Mouse (Mus musculus) MEL-GATA-1-ER (cell line): ENCODE results near the gene Gm10401.

Experiments used
- DNase-seq: peaks from one replicate; pipeline ENCODE4 v3.0.0-alpha.2; 2012; ENCODE audit warnings: low read depth; ENCODE audit errors: extremely low read depth

Gene Gm10401

GRCm38 (mm10) chr5:115098195-115098594 lies at the start of gene Gm10401:
Gene Gm10401 (minus strand): TSS chr5:115098295.
- DNase-seq, result no peak

GRCm38 (mm10) chr5:115147388-115147787 lies 49.3 kb upstream of the Gm10401 start:
- no peak for DNase-seq

GRCm38 (mm10) chr5:115146747-115147130 lies 48.6 kb upstream of the Gm10401 start:
- no peak for DNase-seq

- no peak for DNase-seq
Measured at GRCm38 (mm10) chr5:115145976-115146746, 48.1 kb upstream of the Gm10401 start.

GRCm38 (mm10) chr5:115145253-115145968 lies 47.3 kb upstream of the Gm10401 start:
- DNase-seq, result no peak

GRCm38 (mm10) chr5:115144471-115144870 lies 46.4 kb upstream of the Gm10401 start:
- DNase-seq, result no peak

- DNase-seq, result no peak
Measured at GRCm38 (mm10) chr5:115143552-115143951, 45.5 kb upstream of the Gm10401 start.

- no peak for DNase-seq
Measured at GRCm38 (mm10) chr5:115142166-115142697, 44.1 kb upstream of the Gm10401 start.

- DNase-seq, result no peak
Measured at GRCm38 (mm10) chr5:115140726-115141125, 42.6 kb upstream of the Gm10401 start.

- no peak for DNase-seq
Measured at GRCm38 (mm10) chr5:115139124-115139523, 41.0 kb upstream of the Gm10401 start.

- DNase-seq, result no peak
Measured at GRCm38 (mm10) chr5:115134234-115135165, 36.4 kb upstream of the Gm10401 start, which contains the start of gene Unc119b. Gene Unc119b (minus strand): TSS chr5:115134975.

GRCm38 (mm10) chr5:115133358-115134066 lies 35.4 kb upstream of the Gm10401 start:
- DNase-seq, result no peak

GRCm38 (mm10) chr5:115132465-115132864 lies 34.4 kb upstream of the Gm10401 start:
- no peak for DNase-seq

- no peak for DNase-seq
Measured at GRCm38 (mm10) chr5:115129328-115129727, 31.2 kb upstream of the Gm10401 start.

- DNase-seq, result no peak
Measured at GRCm38 (mm10) chr5:115127421-115128179, 29.5 kb upstream of the Gm10401 start.

GRCm38 (mm10) chr5:115126578-115127312 lies 28.6 kb upstream of the Gm10401 start:
- no peak for DNase-seq

- DNase-seq, result peak; percentile 36
Measured at GRCm38 (mm10) chr5:115125211-115125871, 27.2 kb upstream of the Gm10401 start.

GRCm38 (mm10) chr5:115124690-115125089 lies 26.6 kb upstream of the Gm10401 start:
- no peak for DNase-seq

GRCm38 (mm10) chr5:115120978-115121377 lies 22.9 kb upstream of the Gm10401 start:
- DNase-seq, result no peak
